Mouse (Mus musculus) bone marrow macrophage, adult 2 months (primary cell): ENCODE results near the gene Ccdc63.
"Not testable (repeated sequence)": the region's sequence is repeated elsewhere in the genome, so short reads cannot be mapped to it uniquely, and the experiment has no call there.

Experiments used
- CTCF ChIP-seq: IDR thresholded peaks from 2 replicates; pipeline ENCODE4 v1.5.1; 2012; ENCODE audit warnings: low read depth, mild to moderate bottlenecking, low read length, moderate library complexity
- POLR2A ChIP-seq: IDR thresholded peaks from 2 replicates; pipeline ENCODE4 v1.6.1; 2012; ENCODE audit warnings: mild to moderate bottlenecking, low read depth, low read length, borderline replicate concordance

- not testable (repeated sequence) for TF ChIP-seq POLR2A, CTCF
These were observed 44.2 kb upstream of the Ccdc63 start for GRCm38 (mm10) chr5:122184858-122185257.
